Mouse (Mus musculus) natural killer cell, adult 2 months (primary cell): ENCODE data around the gene Ephx1.
"Not testable (repeated sequence)": the region's sequence is repeated elsewhere in the genome, so short reads cannot be mapped to it uniquely, and the experiment has no call there.

Experiments
- DNase-seq, 2 experiments: peaks; one replicate each; pipeline ENCODE4 v3.0.0; 2022; ENCODE audit warnings: low spot score in 2 of 2

Gene Ephx1

DNA sequence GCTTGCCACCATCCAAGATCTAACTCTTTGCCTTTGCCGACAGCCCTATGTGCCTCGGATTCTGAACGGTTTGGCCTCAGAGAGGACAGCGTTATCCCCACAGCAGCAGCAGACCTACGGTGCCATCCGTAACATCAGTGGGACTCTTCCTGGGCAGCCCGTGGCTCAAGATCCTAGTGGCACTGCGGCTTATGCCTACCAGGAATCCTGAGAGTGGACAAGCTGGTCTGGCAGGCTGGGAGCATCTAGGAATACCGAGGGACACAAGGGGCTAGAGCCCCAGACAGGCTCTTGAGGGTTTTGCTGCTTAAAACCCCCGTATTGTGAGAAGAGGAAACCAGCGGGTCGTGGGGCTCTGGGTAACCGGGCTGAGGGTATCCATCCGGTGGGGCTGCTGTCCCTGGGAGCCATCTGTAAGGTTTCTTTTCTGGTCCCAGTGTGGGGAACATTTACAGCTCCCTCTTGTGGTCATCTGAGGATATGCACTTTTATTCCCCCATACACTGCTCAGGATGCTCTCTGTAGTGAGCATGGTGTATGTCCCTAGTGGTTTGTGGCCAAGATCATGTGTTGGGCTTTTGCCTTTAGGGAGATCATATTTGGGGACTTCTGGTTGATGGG lies 46.5 kb downstream of the Ephx1 start:
- peak; percentile 26 to 51 for DNase-seq

- no peak for DNase-seq
These were observed 47.8 kb downstream of the Ephx1 start for GRCm38 (mm10) chr1:180972941-180973340.

DNA sequence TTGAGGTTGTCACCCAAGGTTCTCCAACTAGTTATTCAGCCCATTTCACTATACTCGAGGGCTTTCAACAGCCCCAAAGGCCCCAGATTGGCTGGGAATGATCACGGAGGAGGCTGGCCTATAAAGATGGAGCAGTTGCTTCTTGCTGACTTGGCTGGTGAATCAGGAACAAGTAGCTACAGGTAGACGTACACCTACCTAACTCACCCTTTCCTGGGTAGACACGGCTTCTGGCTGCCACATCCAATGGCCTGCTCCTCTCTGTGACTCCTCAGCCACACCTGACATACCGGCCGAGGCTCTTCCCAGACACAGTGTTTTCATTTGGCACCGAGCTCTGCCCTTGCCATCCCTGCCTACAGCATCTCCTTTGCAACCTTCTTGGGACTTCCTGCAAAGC lies 53.4 kb downstream of the Ephx1 start:
- no peak for DNase-seq

GRCm38 (mm10) chr1:180966542-180966941 lies 54.2 kb downstream of the Ephx1 start:
- no peak for DNase-seq

- DNase-seq = no peak
These were observed 54.9 kb downstream of the Ephx1 start for GRCm38 (mm10) chr1:180965786-180966185.

DNA sequence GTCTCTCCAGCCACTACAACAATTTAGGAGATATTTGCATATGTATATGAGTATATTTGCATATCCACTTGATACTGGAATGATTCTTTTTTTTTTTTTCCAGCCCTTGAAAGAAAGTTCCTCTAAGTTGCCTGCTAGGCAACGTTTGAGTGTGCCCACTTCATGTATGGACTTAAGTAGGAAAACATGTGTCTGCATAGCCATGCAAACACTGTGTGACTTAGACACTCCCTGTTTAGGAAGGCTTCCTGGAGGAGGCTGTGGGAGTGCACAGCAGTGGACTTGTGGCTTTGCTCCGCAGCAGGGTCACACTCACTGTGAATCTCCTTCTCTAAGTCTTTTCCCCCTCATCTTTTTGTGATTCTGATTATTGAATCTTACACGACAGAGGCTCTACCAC lies 61.9 kb downstream of the Ephx1 start:
- no peak for DNase-seq

DNA sequence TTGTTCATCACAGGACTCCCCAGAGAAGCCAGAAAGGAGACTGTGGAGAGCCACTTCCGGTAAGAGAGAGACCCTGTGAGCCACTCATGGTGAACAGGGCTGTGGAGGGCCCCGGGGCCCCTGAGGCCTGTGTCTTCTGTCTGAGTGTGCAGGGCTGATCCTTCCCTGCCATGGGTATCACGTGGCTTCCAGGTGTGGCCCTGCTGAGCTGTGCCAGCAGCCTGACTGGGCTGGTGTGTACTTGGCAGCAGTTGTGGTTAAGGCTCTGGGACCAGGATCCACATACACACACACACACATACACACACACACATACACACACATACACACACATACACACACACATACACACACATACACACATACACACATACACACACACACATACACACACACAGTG lies 62.7 kb downstream of the Ephx1 start:
- no peak for DNase-seq

DNA sequence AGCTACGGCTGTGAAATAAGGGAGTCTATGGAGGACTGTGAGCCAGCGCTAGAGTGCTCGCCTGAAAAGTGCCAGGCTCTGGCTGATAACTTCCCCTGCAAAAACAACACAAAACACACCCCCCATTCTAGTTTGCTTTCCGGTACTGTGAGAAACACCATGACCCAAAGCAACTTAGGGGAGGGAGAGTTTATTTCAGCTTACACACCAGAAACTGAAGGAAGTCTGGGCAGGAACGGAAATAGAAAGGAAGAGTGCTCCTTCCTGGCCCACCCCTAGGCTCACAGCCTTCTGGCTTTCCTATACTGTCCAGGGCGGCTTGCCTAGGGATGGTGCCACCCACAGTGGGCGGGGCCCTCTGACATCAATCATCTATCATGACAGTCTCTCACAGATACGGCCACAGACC lies 63.7 kb downstream of the Ephx1 start:
- DNase-seq = no peak

DNA sequence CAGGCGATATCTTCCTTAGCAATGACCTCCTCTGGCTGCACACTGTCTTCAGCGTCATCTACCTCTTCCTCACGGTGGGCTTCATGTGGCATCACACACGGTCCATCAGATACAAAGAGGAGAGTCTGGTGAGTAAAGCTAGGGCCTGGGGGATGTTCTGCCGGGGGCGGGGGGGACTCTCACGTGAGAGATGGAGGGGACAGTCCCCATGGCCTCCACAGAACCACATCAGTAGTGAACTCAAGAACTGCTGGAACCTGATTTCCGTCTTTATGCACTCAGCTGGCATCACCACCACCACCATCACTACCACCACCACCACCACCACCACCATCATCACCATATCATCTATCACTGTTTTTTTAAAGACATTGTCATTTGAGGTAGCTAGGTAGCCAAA lies 64.3 kb downstream of the Ephx1 start:
- DNase-seq = no peak

DNA sequence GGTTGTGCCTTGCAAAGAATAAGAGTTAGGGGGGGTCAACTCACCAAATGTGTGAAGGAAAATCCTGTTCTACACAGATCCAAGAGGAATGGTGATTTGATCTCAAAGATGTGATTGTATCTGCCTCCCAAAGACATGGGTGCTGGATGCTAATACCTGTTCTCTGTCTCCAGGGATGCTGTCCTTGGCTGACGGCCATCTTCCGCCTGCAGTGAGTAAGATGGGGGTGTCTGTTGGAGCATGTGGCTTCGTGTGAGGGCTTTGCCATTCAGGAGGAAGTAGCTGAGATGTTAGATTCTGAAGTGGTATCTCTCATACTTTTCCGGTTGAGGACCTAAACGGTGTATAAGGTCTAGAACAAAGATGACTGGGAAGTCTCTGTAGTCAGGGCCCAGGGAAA lies 67.9 kb downstream of the Ephx1 start:
- no peak for DNase-seq

DNA sequence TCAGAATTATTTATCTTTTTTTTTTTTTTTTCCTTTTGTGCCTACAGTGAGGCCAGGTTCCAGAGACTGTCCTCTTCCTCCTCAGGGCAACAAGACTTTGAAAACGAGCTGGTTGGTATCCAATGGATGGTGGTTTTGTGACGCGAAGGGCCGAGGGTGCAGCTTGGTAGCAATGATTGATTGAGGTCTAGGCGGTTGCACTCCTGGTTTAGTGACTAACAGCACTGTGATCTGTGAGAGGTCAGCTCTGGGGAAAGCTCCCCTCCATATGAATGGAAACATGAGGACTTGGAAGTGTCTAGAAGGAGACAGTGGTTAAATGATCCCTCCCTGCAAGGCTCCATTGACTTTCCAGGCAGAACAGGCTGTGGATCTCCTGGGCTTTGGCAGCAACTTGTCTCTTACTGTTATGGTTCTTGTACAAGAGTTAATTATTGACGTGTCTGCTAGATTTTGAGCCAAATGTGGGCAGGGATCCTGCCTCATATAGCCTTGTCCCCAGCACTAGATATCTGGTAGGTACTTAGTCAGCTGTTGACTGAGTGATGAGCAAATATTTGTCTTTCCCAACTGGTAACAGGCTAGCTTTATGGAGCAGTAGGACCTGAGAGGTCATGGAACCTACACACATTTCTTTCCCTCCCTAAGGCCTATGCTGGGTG lies 68.5 kb downstream of the Ephx1 start:
- DNase-seq = no peak

GRCm38 (mm10) chr1:180946448-180946847 lies 74.3 kb downstream of the Ephx1 start:
- DNase-seq = no peak

- no peak for DNase-seq
These were observed 75.4 kb downstream of the Ephx1 start for GRCm38 (mm10) chr1:180945001-180945980.

- no peak for DNase-seq
These were observed 76.2 kb downstream of the Ephx1 start for GRCm38 (mm10) chr1:180944553-180944952.

DNA sequence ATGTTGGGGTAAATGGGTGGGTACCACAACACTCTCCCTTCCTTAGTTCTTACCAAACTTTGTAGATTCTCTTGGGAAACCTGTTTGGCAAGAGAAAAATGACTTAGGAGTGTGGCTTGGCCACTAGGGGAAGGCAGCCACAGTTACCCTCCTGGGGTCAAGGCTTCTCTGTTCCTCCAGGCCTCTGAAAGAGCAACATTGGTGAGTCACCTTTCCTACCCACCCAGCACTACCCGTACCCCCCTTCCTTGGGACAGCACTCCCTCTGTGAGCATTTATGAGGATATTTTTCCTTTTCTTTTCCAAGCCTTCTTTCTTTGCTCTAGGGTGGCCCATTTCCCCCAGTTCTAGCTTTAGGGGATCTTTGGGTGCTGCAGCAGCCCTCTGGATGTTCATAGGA lies 76.8 kb downstream of the Ephx1 start:
- DNase-seq = no peak

DNA sequence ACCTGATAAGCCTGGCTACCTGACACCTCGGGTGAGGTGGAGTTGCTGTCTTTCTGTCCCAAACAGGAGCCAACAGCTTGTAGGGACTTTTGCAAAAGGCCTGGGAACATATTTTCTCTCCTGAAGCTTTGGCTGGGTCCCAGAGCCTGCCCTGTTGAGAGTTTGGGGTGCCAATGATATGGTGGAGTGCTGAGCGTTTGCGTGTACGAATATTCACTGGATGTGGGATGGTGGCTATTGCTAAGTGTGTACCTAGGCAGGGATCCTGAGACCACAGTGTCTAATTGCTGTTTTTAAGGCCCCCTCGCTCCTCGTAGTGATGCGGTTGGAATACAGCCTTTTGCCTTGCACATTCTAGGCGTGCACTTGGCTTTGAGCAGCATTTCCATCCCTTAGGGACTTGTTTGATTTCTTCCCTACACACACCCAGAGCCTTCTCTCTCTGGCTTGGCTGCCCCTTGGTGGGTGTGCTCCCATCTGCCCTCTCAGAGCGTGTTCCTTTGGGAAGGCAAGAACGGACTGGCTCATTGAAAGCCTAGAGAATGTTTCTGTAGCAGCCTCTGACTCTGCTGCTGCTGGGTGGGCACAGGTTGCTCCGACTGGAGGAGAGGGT lies 77.6 kb downstream of the Ephx1 start:
- DNase-seq = no peak

- DNase-seq = peak; percentile 76 to 80
These were observed 78.3 kb downstream of the Ephx1 start, which contains the start of gene Tmem63a for GRCm38 (mm10) chr1:180942166-180943031. Tmem63a (plus strand) TSS chr1:180942344.

DNA sequence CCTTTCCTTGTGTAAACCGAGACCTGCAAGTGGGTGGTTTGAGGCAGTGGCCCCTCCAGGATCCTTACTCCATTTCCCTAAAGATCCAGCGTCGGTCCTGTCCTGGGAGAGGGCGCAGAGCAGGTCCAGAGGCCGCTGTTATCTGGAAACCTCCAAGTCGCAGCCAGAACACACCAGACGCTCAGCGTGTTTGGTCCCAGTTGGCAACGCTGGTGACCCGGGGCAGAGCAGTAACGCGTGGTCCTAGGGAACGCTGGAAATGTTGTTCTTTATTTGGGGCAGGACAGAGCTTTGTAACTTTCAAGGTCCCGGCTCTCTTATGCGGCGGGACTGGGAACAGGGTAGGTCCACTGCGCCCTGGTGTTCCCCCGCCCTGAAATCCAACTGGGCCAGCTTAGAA lies 79.0 kb downstream of the Ephx1 start:
- DNase-seq = no peak

DNA sequence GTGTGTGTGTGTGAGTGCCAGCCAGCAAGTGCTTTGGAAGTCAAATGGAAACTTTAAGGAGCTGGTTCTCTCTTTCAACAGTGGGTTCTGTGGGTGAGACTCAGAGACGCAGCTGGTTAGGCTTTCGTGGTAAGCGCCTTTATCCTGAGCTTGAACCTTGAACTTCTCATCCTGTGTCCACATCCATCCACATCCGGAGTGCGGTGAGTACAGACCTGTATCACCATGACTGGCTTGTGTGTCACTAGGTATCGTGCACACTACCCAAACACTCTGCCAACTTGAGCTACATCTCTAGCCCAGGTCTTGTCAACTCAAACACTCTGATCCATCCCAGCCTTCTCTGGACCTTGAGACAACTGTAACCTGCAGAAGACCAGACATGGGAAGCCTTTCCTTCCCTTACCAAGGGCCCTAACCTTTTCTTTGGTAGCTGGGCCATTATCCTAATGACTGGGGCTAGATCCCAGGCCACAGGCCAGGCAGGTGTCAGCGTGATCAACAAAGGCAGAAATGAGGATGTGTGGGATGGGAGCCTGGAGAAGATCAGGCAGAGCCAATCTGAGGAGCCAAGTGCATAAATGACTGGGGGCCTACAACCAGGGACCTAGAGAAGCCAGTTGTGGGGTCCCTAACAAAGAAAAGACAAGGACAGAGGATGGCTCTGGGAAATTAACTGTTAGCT lies 79.8 kb downstream of the Ephx1 start:
- no peak for DNase-seq

GRCm38 (mm10) chr1:180938781-180939180 lies 81.9 kb downstream of the Ephx1 start:
- not testable (repeated sequence) for DNase-seq
